22 mouse cellular contexts compared by ENCODE assay signal in genomic region chr2:62730671-62731070, GRCm38 (mm10).
"Had no signal": no experiment of that assay in that cellular context is flagged by ENCODE, and none has a peak within 500 bp of the region (broad histone marks: within the 10 kb centered on the region; RNA-seq: fewer than 3 reads in every experiment).

No protein-coding gene starts in this region.

- ATAC-seq: hindbrain, embryonic 16.5 days; hindbrain, postnatal 0 days; inflammation-experienced regulatory T-cells, adult 6 months; intestine, embryonic 15.5 days; intestine, embryonic 16.5 days; intestine, postnatal 0 days had no signal

- DNase-seq: heart, postnatal 10 days; heart, postnatal 14 days; heart, postnatal 36 days; heart, postnatal 4 days; kidney, adult 11 months; kidney, adult 18-20 months; kidney, adult 2 months; kidney, adult 8-10 months; kidney, adult 9 months; kidney, postnatal 10 days; kidney, postnatal 14 days; kidney, postnatal 25 days; kidney, postnatal 36 days; kidney, postnatal 4 days; layer of hippocampus, adult 9-11 months; layer of hippocampus, postnatal 36 days had no signal
